Mouse (Mus musculus): Measurements from ENCODE around the gene 2310011J03Rik. TPM values are rescaled to one million over a fixed set of nuclear protein-coding genes. Genes with fewer than 3 reads are reported as not detected.

2310011J03Rik gene
- polyA plus RNA-seq, 1 experiment from 2014 or later, result 46.6 TPM

DNA sequence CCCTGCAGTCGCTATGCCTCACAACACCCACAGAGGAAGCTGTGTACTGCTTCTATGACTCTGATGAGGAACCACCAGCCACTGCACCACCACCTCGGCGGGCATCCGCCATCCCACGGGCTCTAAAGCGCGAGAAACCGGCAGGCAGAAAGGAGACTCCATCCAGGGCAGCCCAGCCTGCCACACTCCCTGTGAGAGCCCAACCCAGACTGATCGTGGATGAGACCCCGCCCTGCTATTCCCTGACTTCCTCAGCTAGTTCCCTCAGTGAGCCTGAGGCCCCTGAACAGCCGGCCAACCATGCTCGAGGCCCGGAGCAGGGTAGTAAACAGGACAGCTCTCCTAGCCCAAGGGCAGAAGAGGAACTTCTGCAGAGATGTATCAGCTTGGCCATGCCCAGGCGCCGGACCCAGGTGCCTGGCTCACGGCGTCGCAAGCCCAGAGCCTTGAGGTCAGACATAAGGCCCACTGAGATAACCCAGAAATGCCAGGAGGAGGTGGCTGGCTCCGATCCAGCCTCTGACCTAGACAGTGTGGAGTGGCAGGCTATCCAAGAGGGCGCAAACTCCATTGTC lies 6.6 kb downstream of the 2310011J03Rik start:
- no peaks in the 10 kb centered on the region for H3K9me3 ChIP-seq (replicated peaks; ENCODE audit: control insufficient read depth, low read length)
- peak overlapping the region; percentile 60 for H3K9ac ChIP-seq (ENCODE audit: low read length)
- peak; percentile 49; the same call in 1 of the 2 replicates for ATAC-seq (ENCODE audit: insufficient read depth, low FRiP score)
- 0 out of 2 replicates have a peak overlapping the region, but pooled peaks have one; percentile 5 for H3K4me3 ChIP-seq (replicated peaks; ENCODE audit: low read length)
- H3K36me3 ChIP-seq (ENCODE audit: control insufficient read depth, insufficient read depth, low read length), result peaks cover 5% of the 10 kb centered on the region; the same call in 1 of the 2 replicates
- H3K4me2 ChIP-seq (ENCODE audit: low read depth, low read length), result peak overlapping the region; percentile 17; the same call in 1 of the 2 replicates
- peak overlapping the region; percentile 57 for H3K27ac ChIP-seq (ENCODE audit: low read length)
- WGBS, result 40% methylated on average over 20 of the region's 20 CpGs
- peaks cover 13% of the 10 kb centered on the region for H3K4me1 ChIP-seq (ENCODE audit: control insufficient read depth, insufficient read depth, low read length)
- H3K27me3 ChIP-seq (ENCODE audit: control insufficient read depth, insufficient read depth, low read length), result peaks cover 56% of the 10 kb centered on the region

DNA sequence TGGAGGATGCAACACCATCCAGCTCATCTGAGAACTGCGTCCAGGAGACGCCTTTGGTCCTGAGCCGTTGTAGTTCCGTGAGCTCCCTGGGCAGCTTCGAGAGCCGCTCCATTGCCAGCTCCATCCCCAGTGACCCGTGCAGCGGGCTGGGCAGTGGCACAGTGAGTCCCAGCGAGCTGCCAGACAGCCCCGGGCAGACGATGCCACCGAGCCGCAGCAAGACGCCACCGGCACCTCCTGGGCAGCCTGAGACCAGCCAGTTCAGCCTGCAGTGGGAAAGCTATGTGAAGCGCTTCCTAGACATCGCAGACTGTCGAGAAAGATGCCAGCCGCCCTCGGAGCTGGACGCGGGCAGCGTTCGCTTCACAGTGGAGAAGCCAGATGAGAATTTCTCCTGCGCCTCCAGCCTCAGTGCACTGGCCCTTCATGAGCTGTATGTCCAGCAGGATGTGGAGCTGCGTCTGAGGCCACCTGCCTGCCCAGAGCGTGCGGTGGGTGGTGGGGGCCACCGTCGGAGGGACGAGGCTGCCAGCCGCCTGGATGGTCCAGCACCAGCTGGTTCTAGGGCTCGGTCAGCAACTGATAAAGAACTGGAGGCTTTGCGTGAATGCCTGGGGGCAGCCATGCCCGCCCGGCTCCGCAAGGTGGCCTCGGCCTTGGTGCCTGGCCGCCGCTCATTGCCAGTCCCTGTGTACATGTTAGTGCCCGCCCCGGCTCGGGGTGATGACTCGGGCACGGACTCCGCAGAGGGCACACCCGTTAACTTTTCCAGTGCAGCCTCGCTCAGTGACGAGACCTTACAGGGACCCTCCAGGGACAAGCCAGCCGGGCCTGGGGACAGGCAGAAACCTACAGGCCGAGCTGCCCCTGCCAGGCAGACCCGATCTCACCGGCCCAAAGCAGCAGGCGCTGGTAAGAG lies 7.5 kb downstream of the 2310011J03Rik start:
- Histone ChIP-seq H3K27me3 (ENCODE audit: control insufficient read depth, insufficient read depth, low read length) (peaks cover 56% of the 10 kb centered on the region), H3K9ac (ENCODE audit: low read length) (0 out of 2 replicates have a peak overlapping the region, but pooled peaks have one; percentile 60), H3K4me2 (ENCODE audit: low read depth, low read length) (no peak overlapping the region), H3K27ac (ENCODE audit: low read length) (no peak overlapping the region), H3K9me3 (replicated peaks; ENCODE audit: control insufficient read depth, low read length) (no peaks in the 10 kb centered on the region), H3K36me3 (ENCODE audit: control insufficient read depth, insufficient read depth, low read length) (peaks cover 4% of the 10 kb centered on the region; the same call in 1 of the 2 replicates), H3K4me3 (replicated peaks; ENCODE audit: low read length) (no peak overlapping the region), H3K4me1 (ENCODE audit: control insufficient read depth, insufficient read depth, low read length) (peaks cover 13% of the 10 kb centered on the region)
- ATAC-seq (ENCODE audit: insufficient read depth, low FRiP score), result no peak
- WGBS, result 60% methylated on average over 54 of the region's 54 CpGs

DNA sequence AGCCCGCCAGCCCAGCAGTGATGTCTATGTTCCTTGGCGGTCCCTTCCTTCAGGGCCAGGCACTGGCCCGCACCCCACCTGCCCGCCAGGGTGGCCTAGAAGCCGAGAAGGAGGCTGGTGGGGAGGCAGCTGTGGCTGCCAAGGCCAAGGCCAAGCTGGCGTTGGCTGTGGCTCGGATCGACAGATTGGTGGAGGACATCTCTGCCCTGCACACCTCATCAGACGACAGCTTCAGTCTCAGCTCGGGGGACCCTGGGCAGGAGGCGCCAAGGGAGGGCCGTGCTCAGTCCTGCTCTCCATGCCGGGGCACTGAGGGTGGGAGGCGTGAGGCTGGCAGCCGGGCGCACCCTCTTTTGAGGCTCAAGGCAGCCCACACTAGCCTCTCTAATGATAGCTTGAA lies 8.8 kb downstream of the 2310011J03Rik start:
- WGBS, result 76% methylated on average over 16 of the region's 16 CpGs
- Histone ChIP-seq H3K27me3 (ENCODE audit: control insufficient read depth, insufficient read depth, low read length) (peaks cover 50% of the 10 kb centered on the region), H3K36me3 (ENCODE audit: control insufficient read depth, insufficient read depth, low read length) (no peaks in the 10 kb centered on the region)

DNA sequence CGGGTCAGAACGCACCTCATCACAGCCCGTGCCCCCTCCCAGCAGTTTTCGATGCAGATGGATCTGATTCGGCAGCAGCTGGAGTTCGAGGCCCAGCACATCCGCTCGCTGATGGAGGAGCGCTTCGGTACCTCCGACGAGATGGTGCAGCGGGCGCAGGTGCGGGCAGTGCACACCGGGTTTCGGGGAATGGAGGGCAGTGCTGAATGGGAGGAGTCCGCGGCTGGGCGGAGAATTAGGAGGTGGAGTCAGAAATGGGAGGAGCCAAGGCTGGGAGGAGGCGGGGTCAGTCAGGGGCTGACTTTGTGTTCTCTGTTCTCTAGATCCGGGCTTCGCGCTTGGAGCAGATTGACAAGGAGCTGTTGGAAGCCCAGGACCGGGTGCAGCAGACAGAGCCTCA lies 15.5 kb downstream of the 2310011J03Rik start:
- Histone ChIP-seq H3K27me3 (ENCODE audit: control insufficient read depth, insufficient read depth, low read length) (peaks cover 46% of the 10 kb centered on the region), H3K4me2 (ENCODE audit: low read depth, low read length) (no peak overlapping the region)

More for the DNA sequence above, 8.8 kb downstream of the 2310011J03Rik start:
- no peak for ATAC-seq (ENCODE audit: insufficient read depth, low FRiP score)
- peaks cover 13% of the 10 kb centered on the region for H3K4me1 ChIP-seq (ENCODE audit: control insufficient read depth, insufficient read depth, low read length)
- no peak overlapping the region for H3K9ac ChIP-seq (ENCODE audit: low read length)
- H3K4me2 ChIP-seq (ENCODE audit: low read depth, low read length), result no peak overlapping the region
- H3K9me3 ChIP-seq (replicated peaks; ENCODE audit: control insufficient read depth, low read length), result no peaks in the 10 kb centered on the region
- no peak overlapping the region for H3K27ac ChIP-seq (ENCODE audit: low read length)
- H3K4me3 ChIP-seq (replicated peaks; ENCODE audit: low read length), result no peak overlapping the region

DNA sequence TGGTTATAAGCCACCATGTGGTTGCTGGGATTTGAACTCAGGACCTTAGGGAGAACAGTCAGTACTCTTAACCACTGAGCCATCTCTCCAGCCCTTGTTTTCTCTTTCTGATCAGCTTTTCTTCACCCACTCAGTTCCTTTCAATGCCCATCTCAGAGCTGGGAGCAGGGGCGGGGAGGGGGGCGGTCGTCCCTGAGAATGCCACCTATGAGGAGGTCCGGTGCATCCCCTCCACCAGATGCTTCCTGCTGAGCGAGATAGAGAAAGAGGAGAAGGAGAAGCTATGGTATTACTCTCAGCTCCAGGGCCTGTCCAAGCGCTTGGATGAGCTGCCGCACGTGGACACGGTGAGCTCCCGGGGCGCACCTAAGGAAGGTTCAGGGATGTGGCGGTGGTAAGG lies 15.9 kb downstream of the 2310011J03Rik start:
- 0 out of 2 replicates have a peak, but pooled peaks have one; percentile 4 for ATAC-seq (ENCODE audit: insufficient read depth, low FRiP score)
- no peaks in the 10 kb centered on the region for H3K36me3 ChIP-seq (ENCODE audit: control insufficient read depth, insufficient read depth, low read length)
- peak overlapping the region; percentile 10; the same call in 1 of the 2 replicates for H3K4me3 ChIP-seq (replicated peaks; ENCODE audit: low read length)
- peaks cover 49% of the 10 kb centered on the region for H3K27me3 ChIP-seq (ENCODE audit: control insufficient read depth, insufficient read depth, low read length)
- H3K9ac ChIP-seq (ENCODE audit: low read length), result no peak overlapping the region
- no peak overlapping the region for H3K4me2 ChIP-seq (ENCODE audit: low read depth, low read length)
- no peaks in the 10 kb centered on the region for H3K9me3 ChIP-seq (replicated peaks; ENCODE audit: control insufficient read depth, low read length)
- WGBS, result 29% methylated on average over 12 of the region's 12 CpGs
- peaks cover 4% of the 10 kb centered on the region; the same call in 1 of the 2 replicates for H3K4me1 ChIP-seq (ENCODE audit: control insufficient read depth, insufficient read depth, low read length)
- H3K27ac ChIP-seq (ENCODE audit: low read length), result no peak overlapping the region

More for the DNA sequence above, 15.5 kb downstream of the 2310011J03Rik start:
- Histone ChIP-seq H3K9me3 (replicated peaks; ENCODE audit: control insufficient read depth, low read length) (no peaks in the 10 kb centered on the region), H3K27ac (ENCODE audit: low read length) (no peak overlapping the region), H3K4me1 (ENCODE audit: control insufficient read depth, insufficient read depth, low read length) (peaks cover 4% of the 10 kb centered on the region; the same call in 1 of the 2 replicates), H3K36me3 (ENCODE audit: control insufficient read depth, insufficient read depth, low read length) (no peaks in the 10 kb centered on the region), H3K4me3 (replicated peaks; ENCODE audit: low read length) (peak overlapping the region; percentile 10; the same call in 1 of the 2 replicates), H3K9ac (ENCODE audit: low read length) (no peak overlapping the region)
- WGBS, result 18% methylated on average over 25 of the region's 25 CpGs
- peak; percentile 28; the same call in 1 of the 2 replicates for ATAC-seq (ENCODE audit: insufficient read depth, low FRiP score)

DNA sequence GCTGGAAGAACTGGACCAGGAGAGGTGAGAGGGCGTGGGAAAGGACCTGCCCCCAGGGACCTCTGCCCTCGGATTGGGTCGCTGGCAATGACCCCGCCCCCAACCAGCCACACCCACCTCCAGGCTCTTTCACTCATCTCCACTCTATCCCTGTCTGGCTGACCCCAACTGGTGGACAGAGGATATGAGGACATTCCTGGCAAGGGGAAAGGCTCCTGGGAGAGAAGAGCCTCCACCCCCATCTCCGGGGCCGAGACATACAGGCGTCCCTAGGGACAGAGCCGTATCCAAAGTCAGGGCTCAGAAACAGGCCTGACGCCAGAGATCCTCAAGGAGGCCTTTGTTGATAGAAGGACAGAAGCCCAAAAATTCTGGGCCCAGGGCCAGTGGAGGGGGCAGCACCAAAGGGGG lies 17.9 kb downstream of the 2310011J03Rik start:
- H3K4me2 ChIP-seq (ENCODE audit: low read depth, low read length), result no peak overlapping the region
- no peaks in the 10 kb centered on the region for H3K9me3 ChIP-seq (replicated peaks; ENCODE audit: control insufficient read depth, low read length)
- H3K36me3 ChIP-seq (ENCODE audit: control insufficient read depth, insufficient read depth, low read length), result no peaks in the 10 kb centered on the region
- H3K27ac ChIP-seq (ENCODE audit: low read length), result no peak overlapping the region; the same call in 1 of the 2 replicates
- ATAC-seq (ENCODE audit: insufficient read depth, low FRiP score), result peak; percentile 76
- 14% methylated on average over 9 of the region's 9 CpGs for WGBS
- H3K9ac ChIP-seq (ENCODE audit: low read length), result peak overlapping the region; percentile 40; the same call in 1 of the 2 replicates
- no peak overlapping the region for H3K4me3 ChIP-seq (replicated peaks; ENCODE audit: low read length)
- peaks cover 64% of the 10 kb centered on the region for H3K27me3 ChIP-seq (ENCODE audit: control insufficient read depth, insufficient read depth, low read length)
- peaks cover 4% of the 10 kb centered on the region; the same call in 1 of the 2 replicates for H3K4me1 ChIP-seq (ENCODE audit: control insufficient read depth, insufficient read depth, low read length)

DNA sequence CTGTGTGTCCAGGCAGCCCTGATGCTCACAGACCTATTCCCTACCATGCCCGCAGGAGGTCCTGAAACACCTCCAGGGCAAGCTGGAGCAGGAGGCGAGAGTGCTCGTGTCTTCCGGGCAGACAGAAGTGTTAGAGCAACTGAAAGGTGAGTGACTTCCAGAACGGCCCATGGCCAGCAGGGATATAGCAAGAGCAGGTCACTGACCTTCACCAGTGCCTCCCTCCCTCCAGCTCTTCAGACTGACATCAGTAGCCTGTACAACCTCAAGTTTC lies 18.3 kb downstream of the 2310011J03Rik start:
- H3K9me3 ChIP-seq (replicated peaks; ENCODE audit: control insufficient read depth, low read length), result no peaks in the 10 kb centered on the region
- H3K9ac ChIP-seq (ENCODE audit: low read length), result peak overlapping the region; percentile 40; the same call in 1 of the 2 replicates
- WGBS, result 66% methylated on average over 5 of the region's 5 CpGs
- H3K4me2 ChIP-seq (ENCODE audit: low read depth, low read length), result no peak overlapping the region; the same call in 1 of the 2 replicates
- ATAC-seq (ENCODE audit: insufficient read depth, low FRiP score), result no peak
- H3K4me1 ChIP-seq (ENCODE audit: control insufficient read depth, insufficient read depth, low read length), result peaks cover 4% of the 10 kb centered on the region; the same call in 1 of the 2 replicates
- H3K27me3 ChIP-seq (ENCODE audit: control insufficient read depth, insufficient read depth, low read length), result peaks cover 64% of the 10 kb centered on the region
- H3K4me3 ChIP-seq (replicated peaks; ENCODE audit: low read length), result no peak overlapping the region
- no peaks in the 10 kb centered on the region for H3K36me3 ChIP-seq (ENCODE audit: control insufficient read depth, insufficient read depth, low read length)
- H3K27ac ChIP-seq (ENCODE audit: low read length), result no peak overlapping the region

DNA sequence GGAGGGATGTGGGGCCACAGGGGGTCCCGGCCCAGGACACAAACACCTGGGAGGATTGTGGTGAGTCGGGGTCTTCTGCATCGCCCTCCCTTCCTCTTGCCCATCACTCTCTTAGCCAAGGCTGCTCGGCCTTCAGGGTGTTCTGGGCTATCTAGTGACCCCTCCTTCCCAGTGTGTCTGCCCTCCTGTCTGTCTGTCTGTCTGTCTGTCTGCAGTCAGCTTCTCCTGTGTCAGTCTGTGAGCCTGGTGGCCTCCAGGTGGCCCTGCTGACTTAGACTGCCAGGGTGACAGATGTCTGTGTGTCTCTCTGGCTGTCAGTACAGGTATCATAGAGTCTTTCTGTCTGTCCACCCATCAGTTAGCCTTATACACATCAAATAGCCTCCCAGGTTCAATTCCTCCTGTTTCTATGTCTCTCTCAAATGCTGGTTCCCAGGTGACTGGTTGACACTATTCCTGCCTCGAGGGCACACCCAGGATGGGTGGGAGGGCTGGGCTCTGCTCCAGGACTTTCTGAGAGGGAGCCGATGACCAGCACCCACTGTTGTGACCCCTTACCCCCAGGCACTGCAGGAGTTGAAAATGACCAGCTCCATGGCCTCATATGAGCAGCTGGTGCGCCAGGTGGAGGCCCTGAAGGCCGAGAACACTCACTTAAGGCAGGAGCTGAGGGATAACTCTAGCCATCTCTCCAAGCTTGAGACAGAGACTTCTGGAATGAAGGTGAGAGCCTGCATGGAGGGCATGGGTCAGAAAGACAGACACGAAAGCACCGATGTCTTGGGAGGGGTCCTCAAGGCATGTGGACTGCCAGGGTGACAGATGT lies 18.9 kb downstream of the 2310011J03Rik start:
- Histone ChIP-seq H3K4me3 (replicated peaks; ENCODE audit: low read length) (no peak overlapping the region), H3K9me3 (replicated peaks; ENCODE audit: control insufficient read depth, low read length) (no peaks in the 10 kb centered on the region), H3K9ac (ENCODE audit: low read length) (peak overlapping the region; percentile 22; the same call in 1 of the 2 replicates), H3K36me3 (ENCODE audit: control insufficient read depth, insufficient read depth, low read length) (no peaks in the 10 kb centered on the region), H3K27ac (ENCODE audit: low read length) (no peak overlapping the region), H3K27me3 (ENCODE audit: control insufficient read depth, insufficient read depth, low read length) (peaks cover 64% of the 10 kb centered on the region), H3K4me2 (ENCODE audit: low read depth, low read length) (no peak overlapping the region; the same call in 1 of the 2 replicates), H3K4me1 (ENCODE audit: control insufficient read depth, insufficient read depth, low read length) (peaks cover 4% of the 10 kb centered on the region; the same call in 1 of the 2 replicates)
- ATAC-seq (ENCODE audit: insufficient read depth, low FRiP score), result no peak
- WGBS, result 70% methylated on average over 10 of the region's 10 CpGs

Measured in stomach, embryonic 16.5 days (tissue).